Mouse (Mus musculus): ENCODE results near the gene Cabp4. TPM values are rescaled to one million over a fixed set of nuclear protein-coding genes. Genes with fewer than 3 reads are reported as not detected.

The Cabp4 gene
- polyA plus RNA-seq, 1 experiment from 2014 or later, result 0.31 TPM

DNA sequence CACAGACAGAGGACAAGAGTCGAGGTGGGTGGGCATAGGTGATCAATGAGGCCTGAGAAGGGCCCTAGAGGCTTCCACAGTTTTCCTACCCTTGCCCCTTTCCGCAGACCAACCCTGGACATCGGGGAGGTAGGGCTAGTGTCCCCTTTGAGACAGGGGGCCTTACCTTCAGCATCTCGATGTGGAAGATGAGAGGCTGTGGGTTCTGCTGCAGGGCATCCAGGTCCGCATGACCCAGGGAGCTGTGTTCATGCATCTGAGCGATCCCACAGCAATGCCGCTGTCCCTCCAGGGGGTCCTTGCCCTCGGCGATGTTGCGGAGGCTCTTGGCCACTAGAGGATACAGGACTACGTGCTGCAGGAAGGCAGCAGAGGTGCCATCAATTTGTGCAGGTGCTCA is 28.0 kb downstream of the Cabp4 start:
- H3K4me3 ChIP-seq (ENCODE audit: low read depth, low read length), result no peak overlapping the region
- no peak for ATAC-seq (ENCODE audit: low read depth)
- no peaks in the 10 kb centered on the region for H3K9me3 ChIP-seq (ENCODE audit: control insufficient read depth, low read length)
- no peak overlapping the region for H3K4me2 ChIP-seq (ENCODE audit: low read depth, low read length)
- WGBS, result 83% methylated on average over 11 of the region's 11 CpGs
- H3K36me3 ChIP-seq (ENCODE audit: control insufficient read depth, insufficient read depth, low read length), result peaks cover 40% of the 10 kb centered on the region
- H3K4me1 ChIP-seq (ENCODE audit: control insufficient read depth, insufficient read depth, low read length), result peaks cover 6% of the 10 kb centered on the region; the same call in 1 of the 2 replicates
- no peaks in the 10 kb centered on the region for H3K27me3 ChIP-seq (ENCODE audit: control insufficient read depth, insufficient read depth, low read length)
- no peak overlapping the region for H3K27ac ChIP-seq (ENCODE audit: low read depth, low read length)
- no peak overlapping the region for H3K9ac ChIP-seq (replicated peaks; ENCODE audit: low read depth, low read length)

DNA sequence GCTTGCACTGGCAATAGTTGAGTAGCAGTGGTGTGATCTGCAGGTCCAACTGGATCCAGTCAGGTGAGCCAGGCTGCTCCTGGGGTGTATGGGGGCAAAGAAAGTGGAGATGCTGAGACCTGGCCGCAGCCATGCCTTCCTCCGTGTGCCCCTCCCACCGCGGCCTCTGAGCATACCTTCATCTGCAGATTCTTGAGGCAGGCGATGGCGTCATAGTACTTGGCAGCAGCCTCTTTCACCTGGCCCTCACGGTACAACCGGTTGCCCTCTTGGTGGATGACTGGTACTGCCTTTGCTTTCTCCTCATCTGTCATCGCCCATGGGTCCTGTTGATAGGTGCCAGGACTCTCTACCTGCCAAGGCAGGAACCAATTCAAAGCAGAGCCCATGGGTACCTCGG is 28.7 kb downstream of the Cabp4 start:
- H3K27ac ChIP-seq (ENCODE audit: low read depth, low read length), result no peak overlapping the region
- no peak overlapping the region for H3K9ac ChIP-seq (replicated peaks; ENCODE audit: low read depth, low read length)
- 96% methylated on average over 10 of the region's 10 CpGs for WGBS
- H3K4me3 ChIP-seq (ENCODE audit: low read depth, low read length), result no peak overlapping the region
- no peaks in the 10 kb centered on the region for H3K4me1 ChIP-seq (ENCODE audit: control insufficient read depth, insufficient read depth, low read length)
- H3K36me3 ChIP-seq (ENCODE audit: control insufficient read depth, insufficient read depth, low read length), result peaks cover 40% of the 10 kb centered on the region
- no peaks in the 10 kb centered on the region for H3K9me3 ChIP-seq (ENCODE audit: control insufficient read depth, low read length)
- no peak for ATAC-seq (ENCODE audit: low read depth)
- no peaks in the 10 kb centered on the region for H3K27me3 ChIP-seq (ENCODE audit: control insufficient read depth, insufficient read depth, low read length)
- no peak overlapping the region for H3K4me2 ChIP-seq (ENCODE audit: low read depth, low read length)

DNA sequence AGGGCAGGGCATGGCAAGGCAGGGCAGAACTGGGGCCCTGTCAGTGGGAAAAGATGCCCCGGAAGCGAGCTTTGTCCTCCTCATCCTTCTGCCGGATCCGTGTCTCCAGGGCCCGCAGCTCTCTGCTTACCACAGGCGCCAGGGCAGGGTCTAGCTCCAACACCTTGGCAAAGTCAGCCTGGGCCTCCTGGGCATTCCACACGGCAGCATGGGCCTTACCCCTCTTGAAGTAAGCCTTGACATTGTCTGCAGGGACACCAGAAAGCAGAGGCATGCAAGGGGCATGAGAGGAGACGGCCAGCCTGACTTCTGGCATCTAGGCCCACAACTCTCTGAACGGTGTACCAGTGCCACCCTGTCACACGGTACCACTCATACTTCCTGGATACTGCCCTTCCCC is 29.3 kb downstream of the Cabp4 start:
- Histone ChIP-seq H3K27me3 (ENCODE audit: control insufficient read depth, insufficient read depth, low read length) (no peaks in the 10 kb centered on the region), H3K9me3 (ENCODE audit: control insufficient read depth, low read length) (no peaks in the 10 kb centered on the region), H3K4me1 (ENCODE audit: control insufficient read depth, insufficient read depth, low read length) (no peaks in the 10 kb centered on the region), H3K9ac (replicated peaks; ENCODE audit: low read depth, low read length) (no peak overlapping the region), H3K4me2 (ENCODE audit: low read depth, low read length) (no peak overlapping the region), H3K36me3 (ENCODE audit: control insufficient read depth, insufficient read depth, low read length) (peaks cover 45% of the 10 kb centered on the region), H3K27ac (ENCODE audit: low read depth, low read length) (no peak overlapping the region), H3K4me3 (ENCODE audit: low read depth, low read length) (no peak overlapping the region)
- 93% methylated on average over 10 of the region's 10 CpGs for WGBS
- no peak for ATAC-seq (ENCODE audit: low read depth)

DNA sequence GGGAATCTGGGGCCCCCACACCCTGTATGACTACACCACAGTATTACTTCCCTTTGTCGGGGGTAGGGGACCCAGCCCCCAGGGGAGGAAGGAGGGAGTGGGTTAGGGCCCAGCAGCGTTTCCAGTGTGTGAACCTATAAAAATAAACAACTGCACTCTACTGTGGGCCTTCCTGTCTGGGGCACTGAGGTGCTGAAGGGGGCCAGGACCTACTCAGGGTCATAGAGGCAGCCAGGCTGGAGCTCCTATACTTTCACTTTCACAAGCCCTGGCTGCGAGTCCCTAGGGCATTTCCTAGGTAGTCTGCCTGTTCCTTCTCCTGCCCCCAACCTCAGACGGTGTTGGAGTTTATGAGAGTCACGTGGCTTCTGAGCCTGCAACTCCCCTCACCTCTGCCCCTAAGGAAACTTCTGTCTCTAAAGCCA is 30.0 kb downstream of the Cabp4 start:
- no peak overlapping the region for H3K4me3 ChIP-seq (ENCODE audit: low read depth, low read length)

DNA sequence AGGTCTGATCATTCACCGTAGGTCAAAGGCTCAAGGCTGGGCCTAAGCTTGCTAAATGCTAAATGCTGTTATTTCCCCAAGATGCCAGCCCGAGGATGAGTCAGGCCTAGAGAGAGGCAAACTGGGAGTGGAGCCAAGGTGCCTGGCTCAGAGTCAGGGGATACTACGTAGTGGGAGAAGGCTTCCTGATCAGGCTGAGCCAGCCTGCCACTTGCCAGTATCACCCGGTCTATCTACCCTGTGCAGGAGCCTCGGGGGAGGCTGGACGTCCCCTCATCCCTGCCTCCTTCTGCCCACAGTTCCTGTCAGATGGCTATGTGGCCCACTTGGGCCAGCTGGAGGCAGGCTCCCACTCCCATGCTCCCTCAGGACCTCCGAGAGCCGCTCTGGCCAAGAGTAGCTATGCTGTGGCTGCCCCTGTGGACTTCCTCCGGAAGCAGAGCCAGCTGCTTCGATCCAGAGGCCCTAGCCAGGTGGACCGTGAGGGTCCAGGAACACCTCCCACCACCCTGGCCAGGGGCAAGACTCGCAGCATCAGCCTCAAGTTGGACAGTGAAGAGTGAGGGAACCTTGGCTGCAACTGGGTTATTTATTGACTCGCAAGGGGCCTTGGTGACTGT is 30.5 kb downstream of the Cabp4 start:
- Histone ChIP-seq H3K36me3 (ENCODE audit: control insufficient read depth, insufficient read depth, low read length) (peaks cover 48% of the 10 kb centered on the region), H3K4me3 (ENCODE audit: low read depth, low read length) (no peak overlapping the region), H3K9ac (replicated peaks; ENCODE audit: low read depth, low read length) (no peak overlapping the region), H3K4me2 (ENCODE audit: low read depth, low read length) (no peak overlapping the region), H3K27ac (ENCODE audit: low read depth, low read length) (no peak overlapping the region), H3K27me3 (ENCODE audit: control insufficient read depth, insufficient read depth, low read length) (no peaks in the 10 kb centered on the region), H3K9me3 (ENCODE audit: control insufficient read depth, low read length) (no peaks in the 10 kb centered on the region), H3K4me1 (ENCODE audit: control insufficient read depth, insufficient read depth, low read length) (no peaks in the 10 kb centered on the region)
- 80% methylated on average over 13 of the region's 13 CpGs for WGBS
- ATAC-seq (ENCODE audit: low read depth), result no peak

More for the DNA sequence above, 30.0 kb downstream of the Cabp4 start:
- no peak overlapping the region for H3K4me2 ChIP-seq (ENCODE audit: low read depth, low read length)
- H3K4me1 ChIP-seq (ENCODE audit: control insufficient read depth, insufficient read depth, low read length), result no peaks in the 10 kb centered on the region
- H3K36me3 ChIP-seq (ENCODE audit: control insufficient read depth, insufficient read depth, low read length), result peaks cover 48% of the 10 kb centered on the region
- no peak overlapping the region for H3K27ac ChIP-seq (ENCODE audit: low read depth, low read length)
- 65% methylated on average over 5 of the region's 5 CpGs for WGBS
- H3K9me3 ChIP-seq (ENCODE audit: control insufficient read depth, low read length), result no peaks in the 10 kb centered on the region
- H3K27me3 ChIP-seq (ENCODE audit: control insufficient read depth, insufficient read depth, low read length), result no peaks in the 10 kb centered on the region
- H3K9ac ChIP-seq (replicated peaks; ENCODE audit: low read depth, low read length), result no peak overlapping the region
- no peak for ATAC-seq (ENCODE audit: low read depth)

DNA sequence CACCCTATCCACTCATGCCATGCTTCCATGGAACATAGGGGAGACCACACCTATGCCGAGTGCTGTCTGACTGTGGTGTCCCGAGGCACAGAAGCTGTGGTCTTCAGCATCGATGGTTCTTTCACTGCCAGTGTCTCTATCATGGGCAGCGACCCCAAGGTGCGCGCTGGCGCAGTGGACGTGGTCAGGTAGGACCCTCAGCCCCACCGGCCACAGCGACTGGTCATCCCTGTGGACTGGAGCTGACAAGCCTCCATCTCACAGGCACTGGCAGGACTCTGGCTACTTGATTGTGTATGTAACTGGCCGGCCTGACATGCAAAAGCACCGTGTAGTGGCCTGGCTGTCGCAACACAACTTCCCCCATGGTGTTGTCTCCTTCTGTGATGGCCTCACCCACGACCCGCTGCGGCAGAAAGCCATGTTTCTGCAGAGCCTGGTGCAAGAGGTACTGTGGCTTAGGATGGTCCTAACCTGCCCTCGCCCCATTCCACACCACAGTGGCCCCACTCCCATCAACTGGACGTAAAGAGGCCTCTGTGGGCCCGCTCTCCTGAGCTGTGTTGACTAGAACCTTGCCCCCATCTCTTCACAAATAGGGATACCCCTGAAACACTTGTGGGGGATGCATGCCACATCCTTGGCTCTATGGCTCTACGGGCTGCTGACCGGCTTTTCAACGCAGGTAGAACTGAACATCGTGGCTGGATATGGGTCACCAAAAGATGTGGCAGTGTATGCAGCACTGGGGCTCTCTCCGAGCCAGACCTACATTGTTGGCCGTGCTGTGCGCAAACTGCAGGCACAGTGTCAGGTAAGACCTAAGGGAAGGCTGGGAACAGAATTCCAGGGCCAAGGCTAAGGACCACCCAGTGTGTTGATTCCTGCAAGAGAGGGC is 31.5 kb downstream of the Cabp4 start:
- no peak for ATAC-seq (ENCODE audit: low read depth)
- WGBS, result 94% methylated on average over 26 of the region's 26 CpGs
- Histone ChIP-seq H3K9ac (replicated peaks; ENCODE audit: low read depth, low read length) (no peak overlapping the region), H3K36me3 (ENCODE audit: control insufficient read depth, insufficient read depth, low read length) (peaks cover 48% of the 10 kb centered on the region), H3K4me2 (ENCODE audit: low read depth, low read length) (no peak overlapping the region), H3K9me3 (ENCODE audit: control insufficient read depth, low read length) (no peaks in the 10 kb centered on the region), H3K27ac (ENCODE audit: low read depth, low read length) (no peak overlapping the region), H3K27me3 (ENCODE audit: control insufficient read depth, insufficient read depth, low read length) (no peaks in the 10 kb centered on the region), H3K4me1 (ENCODE audit: control insufficient read depth, insufficient read depth, low read length) (no peaks in the 10 kb centered on the region), H3K4me3 (ENCODE audit: low read depth, low read length) (no peak overlapping the region)

DNA sequence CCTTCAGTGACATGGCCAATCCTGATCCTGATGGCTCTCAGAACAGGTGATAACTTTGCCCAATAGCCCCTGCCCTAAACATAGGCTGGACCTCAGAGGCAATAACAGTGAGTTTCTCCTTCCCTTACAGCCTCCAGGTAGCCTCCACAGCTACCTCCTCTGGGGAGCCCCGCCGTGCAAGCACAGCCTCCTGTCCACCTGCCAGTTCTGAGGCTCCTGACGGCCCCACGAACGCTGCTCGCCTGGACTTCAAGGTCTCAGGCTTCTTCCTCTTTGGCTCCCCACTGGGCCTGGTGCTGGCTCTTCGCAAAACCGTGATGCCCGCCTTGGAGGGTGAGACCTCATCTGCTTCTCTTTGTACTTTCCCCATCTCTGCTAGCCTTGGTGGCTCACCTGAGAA is 35.3 kb downstream of the Cabp4 start:
- no peaks in the 10 kb centered on the region for H3K27me3 ChIP-seq (ENCODE audit: control insufficient read depth, insufficient read depth, low read length)
- ATAC-seq (ENCODE audit: low read depth), result no peak
- no peaks in the 10 kb centered on the region for H3K4me1 ChIP-seq (ENCODE audit: control insufficient read depth, insufficient read depth, low read length)
- H3K36me3 ChIP-seq (ENCODE audit: control insufficient read depth, insufficient read depth, low read length), result peaks cover 23% of the 10 kb centered on the region
- H3K9me3 ChIP-seq (ENCODE audit: control insufficient read depth, low read length), result no peaks in the 10 kb centered on the region
- no peak overlapping the region for H3K4me2 ChIP-seq (ENCODE audit: low read depth, low read length)
- 89% methylated on average over 9 of the region's 9 CpGs for WGBS
- H3K4me3 ChIP-seq (ENCODE audit: low read depth, low read length), result no peak overlapping the region
- H3K9ac ChIP-seq (replicated peaks; ENCODE audit: low read depth, low read length), result no peak overlapping the region
- H3K27ac ChIP-seq (ENCODE audit: low read depth, low read length), result no peak overlapping the region

DNA sequence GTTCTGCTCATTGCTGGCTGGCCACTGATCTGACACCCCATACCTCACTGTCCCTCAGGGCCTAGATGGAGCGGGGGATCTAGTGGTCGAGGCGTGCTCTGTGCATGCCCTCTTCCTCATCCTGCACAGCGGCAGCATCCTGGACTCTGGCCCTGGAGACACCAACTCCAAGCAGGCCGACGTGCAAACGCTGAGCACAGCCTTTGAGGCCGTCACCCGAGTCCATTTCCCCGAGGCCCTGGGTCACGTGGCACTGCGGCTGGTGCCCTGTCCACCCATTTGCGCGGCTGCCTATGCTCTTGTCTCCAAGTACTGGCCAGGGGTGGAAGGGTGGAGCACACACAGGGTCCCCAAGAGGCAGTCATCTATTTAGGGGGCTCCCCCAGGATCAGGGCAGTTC is 37.2 kb downstream of the Cabp4 start:
- no peak overlapping the region for H3K27ac ChIP-seq (ENCODE audit: low read depth, low read length)
- H3K9me3 ChIP-seq (ENCODE audit: control insufficient read depth, low read length), result no peaks in the 10 kb centered on the region
- no peak for ATAC-seq (ENCODE audit: low read depth)
- H3K9ac ChIP-seq (replicated peaks; ENCODE audit: low read depth, low read length), result no peak overlapping the region
- H3K36me3 ChIP-seq (ENCODE audit: control insufficient read depth, insufficient read depth, low read length), result peaks cover 9% of the 10 kb centered on the region
- peaks cover 4% of the 10 kb centered on the region for H3K4me1 ChIP-seq (ENCODE audit: control insufficient read depth, insufficient read depth, low read length)
- H3K4me3 ChIP-seq (ENCODE audit: low read depth, low read length), result no peak overlapping the region
- no peaks in the 10 kb centered on the region for H3K27me3 ChIP-seq (ENCODE audit: control insufficient read depth, insufficient read depth, low read length)
- 95% methylated on average over 14 of the region's 14 CpGs for WGBS
- H3K4me2 ChIP-seq (ENCODE audit: low read depth, low read length), result no peak overlapping the region

DNA sequence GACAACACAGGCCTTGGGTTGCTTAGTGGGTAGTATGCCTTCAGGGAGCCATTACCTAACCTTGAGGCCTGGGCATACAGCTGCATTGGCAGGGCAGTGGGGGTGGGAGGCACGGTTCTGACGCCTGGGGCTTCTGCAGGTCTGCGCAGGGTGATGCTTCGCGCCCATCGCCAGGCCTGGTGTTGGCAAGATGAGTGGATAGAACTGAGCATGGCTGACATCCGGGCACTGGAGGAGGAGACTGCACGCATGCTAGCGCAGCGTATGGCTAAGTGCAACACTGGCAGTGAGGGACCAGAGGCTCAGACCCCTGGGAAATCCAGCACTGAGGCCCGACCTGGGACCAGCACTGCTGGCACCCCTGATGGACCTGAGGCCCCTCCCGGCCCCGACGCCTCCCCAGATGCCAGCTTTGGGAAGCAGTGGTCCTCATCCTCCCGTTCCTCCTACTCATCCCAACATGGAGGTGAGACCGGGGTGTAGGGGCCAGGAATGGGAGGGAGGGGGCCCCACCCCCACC is 39.1 kb downstream of the Cabp4 start:
- ATAC-seq (ENCODE audit: low read depth), result no peak
- Histone ChIP-seq H3K4me2 (ENCODE audit: low read depth, low read length) (no peak overlapping the region), H3K27ac (ENCODE audit: low read depth, low read length) (no peak overlapping the region), H3K36me3 (ENCODE audit: control insufficient read depth, insufficient read depth, low read length) (peaks cover 5% of the 10 kb centered on the region; the same call in 1 of the 2 replicates), H3K4me3 (ENCODE audit: low read depth, low read length) (no peak overlapping the region), H3K4me1 (ENCODE audit: control insufficient read depth, insufficient read depth, low read length) (peaks cover 16% of the 10 kb centered on the region), H3K27me3 (ENCODE audit: control insufficient read depth, insufficient read depth, low read length) (no peaks in the 10 kb centered on the region), H3K9ac (replicated peaks; ENCODE audit: low read depth, low read length) (no peak overlapping the region), H3K9me3 (ENCODE audit: control insufficient read depth, low read length) (no peaks in the 10 kb centered on the region)
- WGBS, result 88% methylated on average over 16 of the region's 16 CpGs

Data from neural tube, embryonic 14.5 days (tissue).